Mouse (Mus musculus): ENCODE measurements at regions not wholly inside any gene's neighbourhood (a gene's known extent, or its start where the extent isn't known, plus 50 kb on each side); places are given as distances from the start of the nearest gene placed in this dataset.

DNA sequence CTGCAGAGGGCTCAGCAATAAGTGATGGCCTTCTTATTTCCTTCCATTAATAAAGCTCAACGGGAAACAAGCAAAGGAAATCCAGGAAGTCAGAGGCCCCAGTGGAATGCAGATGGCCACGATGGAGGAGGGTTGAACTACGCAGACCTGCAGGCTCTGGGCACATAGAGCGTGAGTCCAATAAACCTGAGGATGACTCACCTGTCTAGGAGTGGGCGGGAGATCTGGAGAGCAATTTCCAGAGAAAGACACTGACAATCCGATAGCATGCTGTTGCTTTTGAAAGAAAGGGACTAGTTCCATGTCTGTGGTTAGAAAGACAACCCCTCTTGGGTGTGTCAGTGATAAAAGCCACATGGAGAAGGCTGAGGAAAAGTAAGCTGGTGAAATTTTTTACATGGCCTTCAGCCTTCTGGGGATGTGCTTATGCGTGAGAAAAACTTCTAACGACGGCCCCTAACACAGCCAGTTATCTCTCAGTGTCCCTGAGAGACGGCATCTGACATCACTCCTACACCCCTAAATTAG lies 181.3 kb downstream of the Cand1 start:
- no peak for TF ChIP-seq NANOG (IDR thresholded peaks at IDR 0.05; ENCODE audit: borderline replicate concordance, low read length)
- TF ChIP-seq CTCF (conservative IDR thresholded peaks at IDR 0.05; ENCODE audit: low read length), result no peak
- no peak for TF ChIP-seq POU5F1 (IDR thresholded peaks at IDR 0.05; ENCODE audit: borderline replicate concordance, low read length)
- H3K36me3 ChIP-seq (ENCODE audit: insufficient read depth, low read length), result no peaks in the 10 kb centered on the region
- peaks cover 9% of the 10 kb centered on the region for H3K4me1 ChIP-seq (replicated peaks; ENCODE audit: low read depth, low read length)
- no peaks in the 10 kb centered on the region for H3K27me3 ChIP-seq (ENCODE audit: insufficient read depth, low read length)
- no peak overlapping the region for H3K4me3 ChIP-seq (replicated peaks; ENCODE audit: low read length)
- H3K9me3 ChIP-seq (ENCODE audit: low read length), result no peaks in the 10 kb centered on the region

- no peaks in the 10 kb centered on the region for H3K9me3 ChIP-seq (ENCODE audit: low read length)
- peaks cover 7% of the 10 kb centered on the region; the same call in 1 of the 2 replicates for H3K27me3 ChIP-seq (ENCODE audit: insufficient read depth, low read length)
- H3K4me1 ChIP-seq (replicated peaks; ENCODE audit: low read depth, low read length), result peaks cover 9% of the 10 kb centered on the region
- no peak for TF ChIP-seq POU5F1 (IDR thresholded peaks at IDR 0.05; ENCODE audit: borderline replicate concordance, low read length)
- TF ChIP-seq CTCF (conservative IDR thresholded peaks at IDR 0.05; ENCODE audit: low read length), result no peak
- no peak for TF ChIP-seq NANOG (IDR thresholded peaks at IDR 0.05; ENCODE audit: borderline replicate concordance, low read length)
- no peak overlapping the region for H3K4me3 ChIP-seq (replicated peaks; ENCODE audit: low read length)
- no peaks in the 10 kb centered on the region for H3K36me3 ChIP-seq (ENCODE audit: insufficient read depth, low read length)
Measured at GRCm38 (mm10) chr10:119055199-119055785, 184.6 kb downstream of the Cand1 start.

DNA sequence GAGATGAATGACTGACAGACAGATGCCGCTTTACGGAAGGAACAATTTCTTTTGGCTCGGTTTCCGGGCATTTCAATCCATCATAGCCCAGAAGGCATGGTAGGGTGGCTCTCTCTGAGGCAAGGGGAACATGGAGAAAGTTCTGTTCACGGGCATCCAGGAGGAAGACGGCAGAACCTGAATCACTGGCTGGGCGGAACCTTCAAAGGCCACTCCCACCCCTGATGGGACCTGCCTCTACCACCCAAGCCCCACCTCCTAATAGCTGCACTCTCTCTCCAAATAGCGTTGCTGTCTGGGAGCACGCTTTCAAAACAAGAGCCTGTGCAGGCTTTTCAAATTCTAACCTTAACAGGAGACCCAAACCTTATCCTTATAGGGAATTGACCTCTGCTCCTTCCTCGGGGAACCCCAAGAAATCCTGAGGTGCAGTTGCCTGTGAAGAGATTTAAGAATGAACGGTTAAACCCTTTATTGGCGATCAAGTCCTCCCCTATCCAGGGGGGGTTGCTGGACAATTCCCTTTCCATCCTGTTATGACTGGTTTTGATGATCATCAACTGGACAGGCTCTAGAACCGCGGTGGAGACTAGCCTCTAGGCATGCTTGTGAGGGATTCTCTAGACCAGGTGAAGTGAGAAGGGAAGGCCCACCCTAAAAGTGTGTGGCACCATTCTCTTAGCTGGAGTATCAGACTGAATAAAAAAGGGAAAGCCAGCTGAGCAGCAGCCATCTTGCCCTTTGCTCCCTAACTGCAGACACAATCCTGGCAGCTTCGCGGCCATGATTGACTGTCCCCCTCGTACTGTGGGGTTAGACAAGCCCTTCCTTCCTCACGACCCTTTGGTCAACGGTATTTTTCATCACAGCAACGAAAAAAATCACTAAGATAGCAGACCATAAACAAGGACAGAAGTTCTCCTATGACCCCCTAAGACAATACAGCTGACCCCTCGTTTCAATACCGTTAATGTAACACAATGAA lies 184.5 kb upstream of the Dyrk2 start:
- Histone ChIP-seq H3K4me3 (replicated peaks; ENCODE audit: low read length) (peak overlapping the region; percentile 32; the same call in 1 of the 2 replicates), H3K4me1 (replicated peaks; ENCODE audit: low read depth, low read length) (peaks cover 12% of the 10 kb centered on the region), H3K9me3 (ENCODE audit: low read length) (no peaks in the 10 kb centered on the region), H3K36me3 (ENCODE audit: insufficient read depth, low read length) (no peaks in the 10 kb centered on the region), H3K27me3 (ENCODE audit: insufficient read depth, low read length) (peaks cover 7% of the 10 kb centered on the region; the same call in 1 of the 2 replicates)
- no peak for TF ChIP-seq POU5F1 (IDR thresholded peaks at IDR 0.05; ENCODE audit: borderline replicate concordance, low read length)
- TF ChIP-seq NANOG (IDR thresholded peaks at IDR 0.05; ENCODE audit: borderline replicate concordance, low read length), result no peak
- TF ChIP-seq CTCF (conservative IDR thresholded peaks at IDR 0.05; ENCODE audit: low read length), result no peak

- H3K9me3 ChIP-seq (ENCODE audit: low read length), result no peaks in the 10 kb centered on the region
- peaks cover 7% of the 10 kb centered on the region; the same call in 1 of the 2 replicates for H3K27me3 ChIP-seq (ENCODE audit: insufficient read depth, low read length)
- H3K4me3 ChIP-seq (replicated peaks; ENCODE audit: low read length), result no peak overlapping the region
- peaks cover 12% of the 10 kb centered on the region for H3K4me1 ChIP-seq (replicated peaks; ENCODE audit: low read depth, low read length)
- TF ChIP-seq POU5F1 (IDR thresholded peaks at IDR 0.05; ENCODE audit: borderline replicate concordance, low read length), result no peak
- TF ChIP-seq NANOG (IDR thresholded peaks at IDR 0.05; ENCODE audit: borderline replicate concordance, low read length), result no peak
- no peak for TF ChIP-seq CTCF (conservative IDR thresholded peaks at IDR 0.05; ENCODE audit: low read length)
- no peaks in the 10 kb centered on the region for H3K36me3 ChIP-seq (ENCODE audit: insufficient read depth, low read length)
Measured at GRCm38 (mm10) chr10:119052441-119053041, 182.5 kb upstream of the Dyrk2 start.

DNA sequence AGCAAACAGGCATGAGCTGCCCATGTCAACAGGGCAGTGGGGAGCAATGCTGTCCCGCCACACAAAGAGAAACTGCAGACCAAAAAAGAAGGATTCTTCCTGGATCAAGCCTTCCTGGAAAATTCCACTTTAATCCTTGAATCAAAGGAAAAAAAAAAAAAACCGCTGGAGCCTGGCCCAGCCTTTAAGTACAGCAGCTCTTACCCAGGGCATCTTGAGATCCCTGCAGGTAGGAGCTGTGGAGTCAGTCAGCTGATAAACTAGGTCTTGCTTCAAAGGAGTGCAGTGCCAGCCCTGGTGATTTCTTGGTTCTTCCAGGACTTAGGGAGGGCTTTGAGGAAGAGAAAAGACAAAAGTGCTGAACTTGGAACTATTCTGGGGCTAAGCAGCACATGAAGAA lies 181.6 kb upstream of the Dyrk2 start:
- TF ChIP-seq NANOG (IDR thresholded peaks at IDR 0.05; ENCODE audit: borderline replicate concordance, low read length), result no peak
- no peak for TF ChIP-seq CTCF (conservative IDR thresholded peaks at IDR 0.05; ENCODE audit: low read length)
- TF ChIP-seq POU5F1 (IDR thresholded peaks at IDR 0.05; ENCODE audit: borderline replicate concordance, low read length), result no peak
- H3K4me3 ChIP-seq (replicated peaks; ENCODE audit: low read length), result no peak overlapping the region
- H3K4me1 ChIP-seq (replicated peaks; ENCODE audit: low read depth, low read length), result peaks cover 12% of the 10 kb centered on the region
- peaks cover 16% of the 10 kb centered on the region for H3K27me3 ChIP-seq (ENCODE audit: insufficient read depth, low read length)
- no peaks in the 10 kb centered on the region for H3K36me3 ChIP-seq (ENCODE audit: insufficient read depth, low read length)
- H3K9me3 ChIP-seq (ENCODE audit: low read length), result no peaks in the 10 kb centered on the region

DNA sequence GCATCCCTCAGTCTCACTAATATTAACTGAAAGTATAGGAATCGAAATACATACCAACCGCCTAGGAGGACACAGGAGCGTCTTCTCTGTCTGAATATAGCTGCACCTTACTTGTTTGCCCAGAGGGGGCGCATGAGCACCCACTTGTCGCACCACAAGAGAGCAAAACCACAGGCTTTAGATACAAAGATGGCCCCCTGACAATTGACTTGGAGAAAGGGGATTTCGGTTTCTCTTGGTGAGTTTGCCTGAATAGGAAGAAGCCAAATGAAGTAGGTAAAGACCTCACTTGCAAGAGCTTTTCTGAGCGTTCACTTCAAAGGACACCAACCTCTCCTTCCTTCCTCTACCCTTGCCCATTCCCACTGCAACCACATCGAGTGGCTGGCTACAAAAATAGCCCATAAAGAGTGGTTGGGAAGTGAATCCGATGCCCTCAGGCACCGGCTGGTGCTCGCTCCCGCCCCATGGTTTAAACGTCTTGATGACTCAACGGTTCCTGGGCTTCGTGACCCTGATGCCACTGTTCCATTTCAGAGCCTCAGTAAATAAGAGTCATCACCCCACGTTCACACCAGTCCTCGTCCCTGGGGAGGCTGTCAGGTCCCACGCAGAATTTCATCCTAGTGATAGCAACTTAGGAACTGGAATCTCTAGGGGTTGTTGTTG lies 180.1 kb upstream of the Dyrk2 start:
- H3K4me3 ChIP-seq (replicated peaks; ENCODE audit: low read length), result no peak overlapping the region
- no peak for TF ChIP-seq NANOG (IDR thresholded peaks at IDR 0.05; ENCODE audit: borderline replicate concordance, low read length)
- TF ChIP-seq POU5F1 (IDR thresholded peaks at IDR 0.05; ENCODE audit: borderline replicate concordance, low read length), result no peak
- TF ChIP-seq CTCF (conservative IDR thresholded peaks at IDR 0.05; ENCODE audit: low read length), result peak; percentile 63
- peaks cover 12% of the 10 kb centered on the region for H3K4me1 ChIP-seq (replicated peaks; ENCODE audit: low read depth, low read length)
- no peaks in the 10 kb centered on the region for H3K36me3 ChIP-seq (ENCODE audit: insufficient read depth, low read length)
- H3K9me3 ChIP-seq (ENCODE audit: low read length), result no peaks in the 10 kb centered on the region
- peaks cover 19% of the 10 kb centered on the region for H3K27me3 ChIP-seq (ENCODE audit: insufficient read depth, low read length)

DNA sequence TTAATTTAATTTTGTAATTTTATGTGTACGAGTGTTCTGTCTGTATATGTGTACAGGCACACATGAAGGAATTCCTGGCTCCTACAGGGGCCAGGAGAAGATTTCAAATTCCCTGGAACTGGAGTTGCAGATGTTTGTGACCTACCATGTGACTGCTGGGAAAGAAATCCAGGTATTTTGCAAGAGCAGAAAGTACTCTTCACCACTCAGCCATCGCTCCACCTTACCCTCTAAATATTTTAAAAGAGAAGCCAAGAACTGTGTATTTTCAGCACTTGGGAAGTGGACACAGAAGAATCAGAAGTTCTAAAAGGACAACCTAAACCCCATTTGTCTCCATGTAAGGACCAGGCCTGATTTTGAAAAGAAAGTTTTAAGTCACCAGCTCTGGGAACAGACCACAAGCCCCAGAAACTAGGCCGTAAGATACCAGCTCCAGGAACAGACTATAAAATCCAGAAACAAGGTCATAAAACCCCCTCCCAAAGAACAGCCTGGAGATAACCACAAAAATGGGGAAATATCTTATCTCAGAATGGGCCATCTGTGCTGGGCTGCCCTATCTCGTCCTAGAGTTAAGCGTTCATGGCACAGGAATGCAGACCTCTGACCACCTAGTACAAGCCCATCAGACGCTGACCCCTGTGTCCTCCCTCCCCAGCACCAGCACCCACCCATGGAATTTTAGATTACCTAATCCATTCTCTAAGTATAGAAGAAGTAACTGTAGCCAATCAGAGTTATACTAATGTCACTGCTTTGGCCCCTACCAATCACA lies 178.8 kb upstream of the Dyrk2 start:
- Histone ChIP-seq H3K36me3 (ENCODE audit: insufficient read depth, low read length) (no peaks in the 10 kb centered on the region), H3K9me3 (ENCODE audit: low read length) (no peaks in the 10 kb centered on the region), H3K4me3 (replicated peaks; ENCODE audit: low read length) (no peak overlapping the region), H3K4me1 (replicated peaks; ENCODE audit: low read depth, low read length) (peaks cover 3% of the 10 kb centered on the region; the same call in 1 of the 2 replicates), H3K27me3 (ENCODE audit: insufficient read depth, low read length) (peaks cover 19% of the 10 kb centered on the region)
- TF ChIP-seq CTCF (conservative IDR thresholded peaks at IDR 0.05; ENCODE audit: low read length) (no peak), NANOG (IDR thresholded peaks at IDR 0.05; ENCODE audit: borderline replicate concordance, low read length) (no peak), POU5F1 (IDR thresholded peaks at IDR 0.05; ENCODE audit: borderline replicate concordance, low read length) (no peak)

Measured in E14TG2a.4 (cell line).